Mouse (Mus musculus): ENCODE measurements around the gene Acbd4. TPM values are rescaled to one million over a fixed set of nuclear protein-coding genes. Genes with fewer than 3 reads are reported as not detected.
A peak's percentile ranks its signal among the peaks of the same experiment; 100 is the strongest.

Acbd4 gene
- total RNA-seq, 4 experiments from 2014 or later, result 24.1 to 39.8 (median 32.0) TPM

- DNase-seq (ENCODE audit: low spot score), result peak; percentile 64
These were observed 39.8 kb downstream of the Acbd4 start for GRCm38 (mm10) chr11:103141101-103141943.

GRCm38 (mm10) chr11:103141944-103142255 is 40.4 kb downstream of the Acbd4 start:
- DNase-seq (ENCODE audit: low spot score), result no peak

GRCm38 (mm10) chr11:103142441-103143182 is 41.1 kb downstream of the Acbd4 start:
- no peak for DNase-seq (ENCODE audit: low spot score)

GRCm38 (mm10) chr11:103144309-103145285 is 43.1 kb downstream of the Acbd4 start:
- DNase-seq (ENCODE audit: low spot score), result no peak

- DNase-seq (ENCODE audit: low spot score), result no peak
These were observed 44.9 kb downstream of the Acbd4 start for GRCm38 (mm10) chr11:103146386-103146785.

GRCm38 (mm10) chr11:103147766-103148165 is 46.3 kb downstream of the Acbd4 start:
- no peak for DNase-seq (ENCODE audit: low spot score)

- no peak for DNase-seq (ENCODE audit: low spot score)
These were observed 48.3 kb downstream of the Acbd4 start for GRCm38 (mm10) chr11:103149771-103150170.

GRCm38 (mm10) chr11:103158621-103159478 is 57.4 kb downstream of the Acbd4 start:
- DNase-seq (ENCODE audit: low spot score), result peak; percentile 96

- DNase-seq (ENCODE audit: low spot score), result no peak
These were observed 59.3 kb downstream of the Acbd4 start for GRCm38 (mm10) chr11:103160738-103161137.

GRCm38 (mm10) chr11:103161449-103161848 is 60.0 kb downstream of the Acbd4 start:
- no peak for DNase-seq (ENCODE audit: low spot score)

Other genes with a start within 250 kb of the Acbd4 start
- 10 to 100 TPM; 33.4 to 37.9 (median 35.2) TPM for gene Eftud2, start 220.7 kb upstream of the Acbd4 start, total RNA-seq (2022)
- gene Ccdc103, start 220.5 kb upstream of the Acbd4 start, total RNA-seq (2022), result under 1 TPM in 3 of 4 experiments, not detected in 1; 0.30 to 0.35 (median 0.34) TPM
- not detected for gene Fam187a, start 216.5 kb upstream of the Acbd4 start, total RNA-seq (2022)
- gene Gfap, start 200.8 kb upstream of the Acbd4 start, total RNA-seq (2022), result under 1 TPM; 0.09 to 0.38 (median 0.27) TPM
- under 1 TPM in 3 of 4 experiments, not detected in 1; 0.08 to 0.37 (median 0.13) TPM for gene Kif18b, start 176.6 kb upstream of the Acbd4 start, total RNA-seq (2022)
- gene C1ql1, start 155.0 kb upstream of the Acbd4 start, total RNA-seq (2022), result not detected
- gene Nmt1, start 73.5 kb upstream of the Acbd4 start, total RNA-seq (2022), result 10 to 100 TPM; 67.2 to 74.7 (median 70.0) TPM
- 10 to 100 TPM; 54.2 to 95.5 (median 77.9) TPM for gene Dcakd, start 73.3 kb upstream of the Acbd4 start, total RNA-seq (2022)
- gene Plcd3, start within 50 bp of the Acbd4 start, total RNA-seq (2022), result 10 to 100 TPM; 10.7 to 19.1 (median 12.1) TPM
- gene Hexim1, start 14.5 kb downstream of the Acbd4 start, total RNA-seq (2022), result 10 to 100 TPM; 15.9 to 18.6 (median 17.0) TPM
- 1 to 10 TPM; 1.2 to 2.0 (median 1.9) TPM for gene Hexim2, start 30.7 kb downstream of the Acbd4 start, total RNA-seq (2022)
- 10 to 100 TPM in 3 of 4 experiments, 1 to 10 TPM in 1; 9.3 to 20.1 (median 13.2) TPM for gene Fmnl1, start 69.4 kb downstream of the Acbd4 start, total RNA-seq (2022)
- gene 1700023F06Rik, start 106.9 kb downstream of the Acbd4 start, total RNA-seq (2022), result not detected
- not detected for gene Spata32, start 116.8 kb downstream of the Acbd4 start, total RNA-seq (2022)
- 1 to 10 TPM; 2.7 to 3.9 (median 3.6) TPM for gene Map3k14, start 165.8 kb downstream of the Acbd4 start, total RNA-seq (2022)